Mouse (Mus musculus) lung, adult 2 months (tissue): ENCODE measurements around the gene Myh3.

ENCODE experiments used
- CTCF ChIP-seq: fragments of 200-500 bp; IDR thresholded peaks from 2 replicates; pipeline ENCODE4 v1.5.1; 2011; ENCODE audit warnings: mild to moderate bottlenecking, low read length, control low read depth; ENCODE audit not compliant: insufficient read depth
- POLR2A ChIP-seq: fragments of 200-500 bp; IDR thresholded peaks from 2 replicates; pipeline ENCODE4 v1.6.1; 2011; ENCODE audit warnings: low read depth, mild to moderate bottlenecking, control low read depth, low read length, borderline replicate concordance; ENCODE audit errors: extremely low read depth

DNA sequence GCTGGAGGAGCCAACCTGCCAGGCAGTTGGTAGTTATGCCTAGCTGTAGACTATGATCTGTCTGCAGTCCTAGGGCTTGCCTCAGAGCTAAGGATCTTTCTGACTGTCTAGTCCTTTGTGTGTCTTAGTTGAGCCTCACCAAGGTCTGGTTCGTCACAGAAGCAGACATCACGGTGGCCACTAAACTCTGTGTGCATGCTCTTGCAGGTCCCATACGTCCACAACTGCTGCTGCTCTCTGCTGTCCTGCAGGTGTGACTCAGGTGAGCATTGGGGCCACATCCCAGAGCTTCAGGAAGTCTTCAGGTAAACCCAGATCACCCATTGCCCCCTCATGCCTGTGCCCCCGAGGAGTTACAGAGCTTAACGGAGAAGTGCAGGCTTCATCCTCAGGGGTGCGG, 788 bp downstream of the Myh3 start:
- no peak for TF ChIP-seq CTCF
- no peak for TF ChIP-seq POLR2A
